Mouse (Mus musculus): ENCODE results near the gene Gm20388. TPM values are rescaled to one million over a fixed set of nuclear protein-coding genes. Genes with fewer than 3 reads are reported as not detected.

The Gm20388 gene
- polyA plus RNA-seq, 1 experiment = not detected

DNA sequence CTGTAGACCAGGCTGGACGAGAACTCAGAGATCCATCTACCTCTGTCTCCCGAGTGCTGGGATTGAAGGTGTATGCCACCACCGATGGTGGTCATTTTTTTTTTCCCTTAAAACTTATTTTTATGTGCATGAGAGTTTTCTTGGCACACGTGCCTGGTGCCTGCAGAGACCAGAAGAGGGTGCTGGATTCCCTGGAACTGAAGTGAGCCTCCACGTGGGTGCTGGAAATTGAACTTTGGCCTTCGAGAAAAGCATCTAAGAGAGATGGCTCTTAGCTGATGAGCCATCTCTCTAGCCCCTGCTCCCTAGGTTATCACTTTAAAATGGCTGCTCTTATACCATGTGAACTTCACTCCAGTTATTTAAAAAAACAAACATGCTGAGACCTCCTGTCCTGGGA lies 163.9 kb downstream of the Gm20388 start:
- Histone ChIP-seq H3K4me3 (ENCODE audit: insufficient read depth, low read depth, low read length) (no peak overlapping the region), H3K27ac (ENCODE audit: insufficient read depth, low read depth, low read length) (no peak overlapping the region), H3K4me1 (ENCODE audit: control insufficient read depth, insufficient read depth, low read length) (peaks cover 7% of the 10 kb centered on the region)
- 88% methylated on average over 6 of the region's 6 CpGs for WGBS
- TF ChIP-seq POLR2A (IDR thresholded peaks at IDR 0.05; ENCODE audit: insufficient read depth, low read depth, low read length) = no peak
- TF ChIP-seq CTCF (IDR thresholded peaks at IDR 0.05; ENCODE audit: insufficient read depth, low read depth, low read length) = no peak

DNA sequence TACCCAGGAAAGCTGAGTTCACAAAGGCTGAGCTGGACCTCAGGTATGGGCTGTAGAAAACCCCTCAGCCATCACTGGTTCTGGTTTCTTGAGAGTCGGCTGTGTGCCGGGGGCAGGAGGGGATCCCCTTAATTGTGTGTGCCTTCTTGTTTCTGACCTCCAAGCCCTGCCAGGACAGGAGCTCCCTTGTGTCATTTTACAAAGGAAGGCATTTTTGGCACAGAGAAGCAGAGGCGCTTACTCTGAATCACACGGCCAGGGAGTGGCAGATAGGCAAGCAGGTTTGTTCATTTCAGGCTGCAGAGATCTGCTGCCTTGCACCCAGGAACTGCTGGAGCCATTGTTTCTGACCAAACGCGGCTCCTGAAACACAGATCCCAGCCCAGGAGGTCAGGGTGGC lies 164.7 kb downstream of the Gm20388 start:
- H3K4me1 ChIP-seq (ENCODE audit: control insufficient read depth, insufficient read depth, low read length) = peaks cover 7% of the 10 kb centered on the region
- WGBS = 54% methylated on average over 6 of the region's 6 CpGs
- no peak overlapping the region for H3K4me3 ChIP-seq (ENCODE audit: insufficient read depth, low read depth, low read length)
- H3K27ac ChIP-seq (ENCODE audit: insufficient read depth, low read depth, low read length) = no peak overlapping the region
- TF ChIP-seq POLR2A (IDR thresholded peaks at IDR 0.05; ENCODE audit: insufficient read depth, low read depth, low read length) = no peak
- TF ChIP-seq CTCF (IDR thresholded peaks at IDR 0.05; ENCODE audit: insufficient read depth, low read depth, low read length) = no peak

DNA sequence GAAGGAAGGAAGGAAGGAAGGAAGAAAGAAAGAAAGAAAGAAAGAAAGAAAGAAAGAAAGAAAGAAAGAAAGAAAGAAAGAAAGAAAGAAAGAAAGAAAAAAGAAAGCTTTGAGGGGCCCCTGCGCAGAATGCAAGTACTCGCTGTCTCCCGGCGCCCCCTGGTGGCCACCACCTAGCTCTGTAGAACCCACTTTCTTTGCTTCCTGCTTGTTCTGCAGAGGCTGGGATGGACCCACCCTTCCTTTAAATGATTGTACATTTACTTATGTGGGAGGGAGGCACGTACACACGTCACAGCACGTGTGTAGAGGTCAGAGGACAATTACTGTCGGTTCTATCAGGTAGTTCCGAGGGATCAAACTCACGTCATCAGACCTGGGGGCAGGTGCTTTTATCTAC lies 167.4 kb downstream of the Gm20388 start:
- Histone ChIP-seq H3K4me1 (ENCODE audit: control insufficient read depth, insufficient read depth, low read length) (no peaks in the 10 kb centered on the region), H3K27ac (ENCODE audit: insufficient read depth, low read depth, low read length) (no peak overlapping the region), H3K4me3 (ENCODE audit: insufficient read depth, low read depth, low read length) (no peak overlapping the region)
- WGBS = 11% methylated on average over 10 of the region's 10 CpGs
- TF ChIP-seq CTCF (IDR thresholded peaks at IDR 0.05; ENCODE audit: insufficient read depth, low read depth, low read length) (peak; percentile 69), POLR2A (IDR thresholded peaks at IDR 0.05; ENCODE audit: insufficient read depth, low read depth, low read length) (no peak)

DNA sequence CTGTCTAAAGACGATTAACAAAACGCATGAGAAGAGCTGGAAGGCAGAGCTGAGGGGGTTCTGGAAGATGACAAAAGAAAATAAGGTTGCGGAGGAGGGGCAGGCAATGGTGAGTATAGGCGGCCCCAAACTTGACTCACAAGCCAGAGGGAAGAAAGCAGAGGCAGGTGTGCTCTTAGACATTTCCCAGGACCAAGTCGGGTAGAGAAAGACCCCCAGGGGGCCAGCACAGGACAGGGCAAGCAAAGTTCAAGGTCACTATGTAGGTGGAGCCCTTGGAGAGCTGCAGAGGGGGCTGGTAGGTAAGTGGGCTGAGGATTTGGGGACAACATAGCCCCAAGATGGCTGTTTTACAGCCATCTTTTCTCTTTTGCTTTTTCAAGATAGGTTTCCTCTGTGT lies 168.7 kb downstream of the Gm20388 start:
- TF ChIP-seq CTCF (IDR thresholded peaks at IDR 0.05; ENCODE audit: insufficient read depth, low read depth, low read length) = no peak
- TF ChIP-seq POLR2A (IDR thresholded peaks at IDR 0.05; ENCODE audit: insufficient read depth, low read depth, low read length) = no peak
- Histone ChIP-seq H3K4me1 (ENCODE audit: control insufficient read depth, insufficient read depth, low read length) (no peaks in the 10 kb centered on the region), H3K27ac (ENCODE audit: insufficient read depth, low read depth, low read length) (no peak overlapping the region), H3K4me3 (ENCODE audit: insufficient read depth, low read depth, low read length) (no peak overlapping the region)
- 45% methylated on average over 5 of the region's 5 CpGs for WGBS

DNA sequence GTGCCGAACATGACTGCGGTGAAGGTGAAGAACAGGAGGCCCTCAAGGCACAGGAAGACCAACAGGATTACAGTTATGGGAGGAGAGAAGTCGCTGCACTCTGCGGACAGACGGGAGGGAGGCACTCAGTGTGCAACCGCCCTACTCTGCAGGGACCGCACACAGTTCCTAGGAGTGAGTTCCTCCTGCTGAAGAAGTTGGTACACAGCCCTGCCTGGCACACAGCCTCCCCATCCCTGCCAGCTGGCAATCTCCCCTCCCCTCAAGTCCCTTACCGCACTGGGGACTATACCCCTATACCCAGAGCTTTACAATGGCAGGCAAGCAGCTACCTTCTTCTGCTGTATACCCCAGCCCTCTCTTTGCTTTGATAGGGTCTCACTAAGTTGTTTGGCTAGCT lies 172.6 kb downstream of the Gm20388 start:
- WGBS = 50% methylated on average over 8 of the region's 8 CpGs
- TF ChIP-seq POLR2A (IDR thresholded peaks at IDR 0.05; ENCODE audit: insufficient read depth, low read depth, low read length) (no peak), CTCF (IDR thresholded peaks at IDR 0.05; ENCODE audit: insufficient read depth, low read depth, low read length) (no peak)

DNA sequence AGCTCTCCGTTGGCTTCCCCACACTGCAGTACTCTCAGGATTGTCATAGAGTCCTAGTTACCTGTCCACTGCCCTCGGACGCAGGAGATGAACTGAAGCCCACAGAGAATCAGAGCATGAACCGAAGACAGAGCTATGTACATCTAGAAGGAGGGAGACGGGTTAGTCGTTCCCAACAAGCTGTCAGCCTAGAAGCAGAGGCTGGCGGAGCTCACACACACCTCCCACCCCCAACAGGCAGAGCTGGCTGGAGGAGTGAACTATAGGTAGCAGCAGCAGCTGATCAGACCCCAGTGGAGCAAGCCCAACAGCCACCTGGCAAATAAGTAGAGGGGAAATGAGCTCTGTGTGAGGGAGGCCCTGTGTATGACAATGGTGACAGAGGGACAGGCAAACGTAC lies 174.1 kb downstream of the Gm20388 start:
- no peak overlapping the region for H3K4me3 ChIP-seq (ENCODE audit: insufficient read depth, low read depth, low read length)
- 87% methylated on average over 8 of the region's 8 CpGs for WGBS

More for the DNA sequence above, 172.6 kb downstream of the Gm20388 start:
- Histone ChIP-seq H3K4me3 (ENCODE audit: insufficient read depth, low read depth, low read length) (no peak overlapping the region), H3K4me1 (ENCODE audit: control insufficient read depth, insufficient read depth, low read length) (no peaks in the 10 kb centered on the region), H3K27ac (ENCODE audit: insufficient read depth, low read depth, low read length) (no peak overlapping the region)

DNA sequence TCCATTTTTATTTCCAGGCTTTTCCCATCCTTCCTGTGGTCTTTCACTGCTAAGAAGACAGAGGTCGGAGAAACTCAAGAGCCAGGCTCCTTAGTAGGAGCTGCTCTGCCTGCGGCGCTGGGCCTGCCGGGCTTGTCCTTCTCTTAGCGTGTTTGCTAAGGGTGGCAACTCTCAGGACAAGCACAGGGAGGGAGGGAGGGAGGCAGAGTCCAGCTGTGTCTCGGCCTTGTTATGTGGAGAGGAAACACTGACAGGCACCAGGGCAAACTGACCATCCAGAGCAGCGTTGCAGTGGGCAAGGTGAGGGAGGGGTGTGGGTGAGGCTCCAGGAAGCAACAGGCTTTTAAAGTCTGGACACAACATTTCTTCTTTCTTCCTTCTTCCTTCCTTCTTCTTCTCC lies 178.9 kb downstream of the Gm20388 start:
- TF ChIP-seq CTCF (IDR thresholded peaks at IDR 0.05; ENCODE audit: insufficient read depth, low read depth, low read length) = no peak
- no peak for TF ChIP-seq POLR2A (IDR thresholded peaks at IDR 0.05; ENCODE audit: insufficient read depth, low read depth, low read length)
- H3K4me3 ChIP-seq (ENCODE audit: insufficient read depth, low read depth, low read length) = no peak overlapping the region
- peaks cover 12% of the 10 kb centered on the region; the same call in 1 of the 2 replicates for H3K4me1 ChIP-seq (ENCODE audit: control insufficient read depth, insufficient read depth, low read length)
- H3K27ac ChIP-seq (ENCODE audit: insufficient read depth, low read depth, low read length) = no peak overlapping the region
- WGBS = 84% methylated on average over 7 of the region's 7 CpGs

More for the DNA sequence above, 174.1 kb downstream of the Gm20388 start:
- no peak for TF ChIP-seq CTCF (IDR thresholded peaks at IDR 0.05; ENCODE audit: insufficient read depth, low read depth, low read length)
- no peak for TF ChIP-seq POLR2A (IDR thresholded peaks at IDR 0.05; ENCODE audit: insufficient read depth, low read depth, low read length)
- 0 out of 2 replicates have a peak, but pooled peaks cover 6% of the 10 kb centered on the region for H3K4me1 ChIP-seq (ENCODE audit: control insufficient read depth, insufficient read depth, low read length)
- H3K27ac ChIP-seq (ENCODE audit: insufficient read depth, low read depth, low read length) = no peak overlapping the region

DNA sequence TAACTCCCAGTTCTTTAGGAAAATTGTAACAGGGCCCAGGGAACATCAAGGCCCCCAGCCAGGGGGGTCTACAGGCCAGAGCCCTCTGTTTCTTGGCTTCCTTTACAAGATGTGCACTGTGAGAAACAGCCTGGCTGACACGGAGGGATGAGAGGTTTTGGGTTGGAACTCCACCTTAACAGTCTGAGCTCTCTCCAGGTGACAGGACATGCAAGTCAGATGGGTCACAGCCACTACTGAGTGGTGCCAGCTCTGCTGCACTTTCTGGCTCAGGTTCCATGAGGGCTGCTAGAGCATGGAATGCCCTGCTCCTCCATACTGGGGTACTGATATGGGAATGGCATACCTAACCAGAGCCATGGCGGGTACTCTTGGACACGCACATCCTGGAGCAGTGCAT lies 180.4 kb downstream of the Gm20388 start:
- no peak for TF ChIP-seq CTCF (IDR thresholded peaks at IDR 0.05; ENCODE audit: insufficient read depth, low read depth, low read length)
- no peak for TF ChIP-seq POLR2A (IDR thresholded peaks at IDR 0.05; ENCODE audit: insufficient read depth, low read depth, low read length)
- H3K4me3 ChIP-seq (ENCODE audit: insufficient read depth, low read depth, low read length) = no peak overlapping the region
- peaks cover 24% of the 10 kb centered on the region for H3K4me1 ChIP-seq (ENCODE audit: control insufficient read depth, insufficient read depth, low read length)
- 92% methylated on average over 3 of the region's 3 CpGs for WGBS
- H3K27ac ChIP-seq (ENCODE audit: insufficient read depth, low read depth, low read length) = no peak overlapping the region

DNA sequence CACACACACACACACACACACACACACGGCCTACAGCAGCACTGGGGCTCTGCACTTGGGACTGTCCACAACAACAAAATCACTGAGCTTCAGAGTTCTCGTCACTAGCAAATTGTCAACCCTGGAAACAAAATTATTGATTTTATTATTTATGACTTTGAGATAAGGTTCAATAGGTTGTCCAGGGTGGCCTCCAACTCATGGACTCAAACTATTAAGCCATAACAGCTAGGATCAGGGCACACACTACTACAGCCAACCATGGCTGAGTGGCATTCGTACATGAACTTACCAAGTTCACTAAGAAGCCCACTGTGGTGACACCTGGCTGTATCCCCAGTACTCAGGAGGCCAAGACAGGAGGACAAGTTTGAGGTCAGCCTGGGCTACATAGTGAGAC lies 182.5 kb downstream of the Gm20388 start:
- TF ChIP-seq POLR2A (IDR thresholded peaks at IDR 0.05; ENCODE audit: insufficient read depth, low read depth, low read length) (no peak), CTCF (IDR thresholded peaks at IDR 0.05; ENCODE audit: insufficient read depth, low read depth, low read length) (no peak)
- WGBS = 93% methylated on average over 3 of the region's 3 CpGs

DNA sequence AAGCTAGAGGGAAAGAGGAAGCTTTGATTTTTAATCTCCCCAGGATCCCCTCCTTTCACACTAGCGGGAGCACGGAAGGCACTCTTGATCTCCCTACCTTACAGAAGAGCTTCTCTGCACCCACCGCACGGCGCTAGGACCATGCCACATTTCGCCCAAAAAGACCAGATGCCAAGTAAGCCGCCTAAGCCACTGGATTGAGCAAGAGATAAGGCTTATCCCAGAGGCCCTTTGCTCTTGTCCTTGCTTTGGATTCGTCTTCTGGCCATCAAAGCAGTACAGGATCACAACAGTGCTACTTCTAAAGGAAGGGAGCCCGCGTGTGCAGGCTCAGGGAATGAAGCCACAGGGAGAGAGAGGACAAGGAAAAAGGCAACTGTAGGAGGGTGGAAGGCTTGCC lies 184.2 kb downstream of the Gm20388 start:
- 73% methylated on average over 10 of the region's 10 CpGs for WGBS
- TF ChIP-seq POLR2A (IDR thresholded peaks at IDR 0.05; ENCODE audit: insufficient read depth, low read depth, low read length) (no peak), CTCF (IDR thresholded peaks at IDR 0.05; ENCODE audit: insufficient read depth, low read depth, low read length) (no peak)
- Histone ChIP-seq H3K4me1 (ENCODE audit: control insufficient read depth, insufficient read depth, low read length) (peaks cover 31% of the 10 kb centered on the region), H3K27ac (ENCODE audit: insufficient read depth, low read depth, low read length) (no peak overlapping the region), H3K4me3 (ENCODE audit: insufficient read depth, low read depth, low read length) (no peak overlapping the region)

More for the DNA sequence above, 182.5 kb downstream of the Gm20388 start:
- no peak overlapping the region for H3K27ac ChIP-seq (ENCODE audit: insufficient read depth, low read depth, low read length)
- H3K4me3 ChIP-seq (ENCODE audit: insufficient read depth, low read depth, low read length) = no peak overlapping the region
- H3K4me1 ChIP-seq (ENCODE audit: control insufficient read depth, insufficient read depth, low read length) = peaks cover 37% of the 10 kb centered on the region

Data from olfactory bulb, adult 2 months (tissue).